Mouse (Mus musculus) intestine, embryonic 14.5 days (tissue): ENCODE data around the gene Themis2. TPM values are rescaled to one million over a fixed set of nuclear protein-coding genes. Genes with fewer than 3 reads are reported as not detected.
"Not testable (repeated sequence)": the region's sequence is repeated elsewhere in the genome, so short reads cannot be mapped to it uniquely, and the experiment has no call there.

Source experiments
- ATAC-seq: fragments of 200-750 bp; cut with Nextera tagmentation; replicated peaks from 2 replicates; pipeline ENCODE4 v1.8.0; 2017; ENCODE audit warnings: low read depth, moderate number of reproducible peaks, moderate TSS enrichment, moderate library complexity; ENCODE audit not compliant: low FRiP score, low TSS enrichment
- DNase-seq: peaks from one replicate; pipeline ENCODE4 v3.0.0-alpha.2; 2018; ENCODE audit warnings: low spot score
- H3K27ac ChIP-seq: fragments of 300-500 bp; sonication (generic); 2 replicates; pipeline ENCODE4 v1.5.1; 2014; ENCODE audit warnings: low read depth, mild to moderate bottlenecking, control low read depth
- H3K27me3 ChIP-seq: fragments of 300-500 bp; sonication (generic); replicated peaks from 2 replicates; pipeline ENCODE4 v1.6.1; 2014; ENCODE audit warnings: low read length, control low read depth; ENCODE audit not compliant: control insufficient read depth, insufficient read depth
- H3K36me3 ChIP-seq: fragments of 300-500 bp; sonication (generic); 2 replicates; pipeline ENCODE4 v1.6.1; 2014; ENCODE audit warnings: low read length, control low read depth; ENCODE audit not compliant: control insufficient read depth, insufficient read depth
- H3K4me1 ChIP-seq: fragments of 300-500 bp; sonication (generic); replicated peaks from 2 replicates; pipeline ENCODE4 v1.6.1; 2014; ENCODE audit warnings: low read length, control low read depth, mixed read lengths; ENCODE audit not compliant: control insufficient read depth, insufficient read depth
- H3K4me2 ChIP-seq: fragments of 300-500 bp; sonication (generic); 2 replicates; pipeline ENCODE4 v1.6.1; 2014; ENCODE audit warnings: low read length
- H3K4me3 ChIP-seq: fragments of 300-500 bp; sonication (generic); 2 replicates; pipeline ENCODE4 v1.5.1; 2014; ENCODE audit warnings: low read depth, low read length, control low read depth, mixed read lengths
- H3K9ac ChIP-seq: fragments of 300-500 bp; sonication (generic); 2 replicates; pipeline ENCODE4 v1.6.1; 2014; ENCODE audit warnings: mild to moderate bottlenecking, low read length
- H3K9me3 ChIP-seq: fragments of 300-500 bp; sonication (generic); 2 replicates; pipeline ENCODE4 v1.6.1; 2016; ENCODE audit warnings: low read length, control low read depth; ENCODE audit not compliant: control insufficient read depth
- WGBS: fragments of 180-500 bp; shearing (Covaris S2); extraction: QIAGEN DNeasy Blood & Tissue Kit; methylation state at CpG from one replicate; pipeline ENCODE4 v1.1.7; 2014; 5-methylcytosine and 5-hydroxymethylcytosine counted together
- polyA plus RNA-seq: library from polyadenylated mRNA; unstranded; fragments of >200 nt; fragmentation: Nextera tagmentation; extraction: Ambion mirVana; gene quantifications from 2 replicates; pipeline ENCODE4 v1.2.1, GENCODE M21; 2014

Themis2 gene
- polyA plus RNA-seq, 1 experiment from 2014 or later: 2.0 TPM

- H3K27ac ChIP-seq: no peak overlapping the region
- H3K4me1 ChIP-seq: no peaks in the 10 kb centered on the region
- no peak overlapping the region for H3K4me2 ChIP-seq
- 89% methylated on average over 5 of the region's 5 CpGs for WGBS
- no peaks in the 10 kb centered on the region for H3K27me3 ChIP-seq
- no peaks in the 10 kb centered on the region for H3K9me3 ChIP-seq
- no peak for ATAC-seq
- H3K4me3 ChIP-seq: no peak overlapping the region
- no peak for DNase-seq
- H3K9ac ChIP-seq: no peak overlapping the region
- H3K36me3 ChIP-seq: no peaks in the 10 kb centered on the region
Observed at GRCm38 (mm10) chr4:132803212-132803611, 7.0 kb upstream of the Themis2 start.

- Histone ChIP-seq H3K27me3 (no peaks in the 10 kb centered on the region), H3K9ac (no peak overlapping the region), H3K27ac (no peak overlapping the region), H3K36me3 (no peaks in the 10 kb centered on the region), H3K4me3 (no peak overlapping the region), H3K4me2 (no peak overlapping the region; the same call in 1 of the 2 replicates), H3K9me3 (no peaks in the 10 kb centered on the region), H3K4me1 (no peaks in the 10 kb centered on the region)
- DNase-seq (no peak), ATAC-seq (no peak)
- 66% methylated on average over 16 of the region's 16 CpGs for WGBS
Observed at GRCm38 (mm10) chr4:132802171-132802637, 6.0 kb upstream of the Themis2 start.

GRCm38 (mm10) chr4:132801176-132802077, 5.2 kb upstream of the Themis2 start:
- Histone ChIP-seq H3K4me1 (no peaks in the 10 kb centered on the region), H3K4me2 (no peak overlapping the region), H3K27ac (no peak overlapping the region), H3K9ac (no peak overlapping the region), H3K4me3 (no peak overlapping the region), H3K9me3 (no peaks in the 10 kb centered on the region), H3K36me3 (no peaks in the 10 kb centered on the region), H3K27me3 (peaks cover 3% of the 10 kb centered on the region; the same call in 1 of the 2 replicates)
- no peak for ATAC-seq
- WGBS: 86% methylated on average over 18 of the region's 18 CpGs
- DNase-seq: no peak

GRCm38 (mm10) chr4:132799845-132800244, 3.7 kb upstream of the Themis2 start:
- Histone ChIP-seq H3K9ac (no peak overlapping the region), H3K36me3 (no peaks in the 10 kb centered on the region), H3K4me2 (no peak overlapping the region), H3K27ac (no peak overlapping the region), H3K4me3 (no peak overlapping the region), H3K4me1 (0 out of 2 replicates have a peak, but pooled peaks cover 4% of the 10 kb centered on the region), H3K9me3 (no peaks in the 10 kb centered on the region), H3K27me3 (peaks cover 11% of the 10 kb centered on the region; the same call in 1 of the 2 replicates)
- WGBS: 87% methylated on average over 4 of the region's 4 CpGs
- ATAC-seq (no peak), DNase-seq (no peak)

DNA sequence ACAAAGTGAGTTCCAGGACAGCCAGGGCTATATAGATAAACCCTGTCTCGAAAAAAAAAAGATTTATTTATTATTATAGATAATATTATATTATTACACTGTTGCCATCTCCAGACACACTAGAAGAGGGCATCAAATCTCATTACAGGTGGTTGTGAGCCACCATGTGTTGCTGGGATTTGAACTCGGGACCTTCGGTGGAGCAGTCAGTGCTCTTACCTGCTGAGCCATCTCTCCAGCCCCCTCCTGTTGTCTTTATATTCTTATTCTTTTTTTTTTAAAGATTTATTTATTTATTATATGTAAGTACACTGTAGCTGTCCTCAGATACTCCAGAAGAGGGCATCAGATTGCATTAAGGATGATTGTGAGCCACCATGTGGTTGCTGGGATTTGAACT, 2.5 kb upstream of the Themis2 start:
- 82% methylated on average over 3 of the region's 3 CpGs for WGBS
- H3K36me3 ChIP-seq, H3K4me3 ChIP-seq, H3K9ac ChIP-seq, DNase-seq, H3K4me1 ChIP-seq, H3K4me2 ChIP-seq, H3K27ac ChIP-seq, H3K9me3 ChIP-seq, ATAC-seq: not testable (repeated sequence)
- H3K27me3 ChIP-seq: peaks cover 18% of the 10 kb centered on the region; the same call in 1 of the 2 replicates

DNA sequence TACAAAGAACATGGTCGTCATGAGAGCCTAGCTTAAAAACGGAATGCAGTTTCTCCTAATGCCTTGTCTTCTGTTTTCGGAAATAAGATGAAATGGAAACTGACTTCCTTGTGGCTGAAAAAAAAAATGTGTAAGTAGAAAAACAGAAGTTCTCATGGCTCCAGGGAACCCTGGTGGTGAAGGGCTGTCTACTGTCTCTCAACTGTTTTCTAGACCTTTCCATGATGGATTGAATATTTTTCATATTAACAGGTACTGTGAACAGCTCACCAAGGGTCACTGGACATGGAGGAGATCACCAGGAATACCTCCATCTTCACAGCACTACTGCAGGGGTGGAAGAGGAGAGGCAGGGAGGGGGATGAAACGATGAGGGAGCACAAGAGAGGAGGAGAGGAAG, 1.8 kb upstream of the Themis2 start:
- H3K36me3 ChIP-seq: no peaks in the 10 kb centered on the region
- H3K4me1 ChIP-seq: 0 out of 2 replicates have a peak, but pooled peaks cover 4% of the 10 kb centered on the region
- 73% methylated on average over 4 of the region's 4 CpGs for WGBS
- H3K4me3 ChIP-seq: no peak overlapping the region
- no peak overlapping the region for H3K4me2 ChIP-seq
- no peak overlapping the region for H3K27ac ChIP-seq
- no peaks in the 10 kb centered on the region for H3K9me3 ChIP-seq
- peaks cover 18% of the 10 kb centered on the region; the same call in 1 of the 2 replicates for H3K27me3 ChIP-seq
- no peak overlapping the region for H3K9ac ChIP-seq
- ATAC-seq: no peak
- DNase-seq: no peak

- WGBS: 85% methylated on average over 1 of the region's 1 CpGs
- H3K4me2 ChIP-seq: no peak overlapping the region
- no peak overlapping the region for H3K27ac ChIP-seq
- DNase-seq (no peak), ATAC-seq (no peak)
- H3K4me3 ChIP-seq: no peak overlapping the region
- no peaks in the 10 kb centered on the region for H3K9me3 ChIP-seq
- H3K27me3 ChIP-seq: peaks cover 18% of the 10 kb centered on the region; the same call in 1 of the 2 replicates
- H3K9ac ChIP-seq: no peak overlapping the region
- H3K4me1 ChIP-seq: 0 out of 2 replicates have a peak, but pooled peaks cover 4% of the 10 kb centered on the region
- no peaks in the 10 kb centered on the region for H3K36me3 ChIP-seq
Observed at GRCm38 (mm10) chr4:132797461-132797860, 1.3 kb upstream of the Themis2 start.

GRCm38 (mm10) chr4:132795171-132795570, 1.0 kb downstream of the Themis2 start:
- H3K4me2 ChIP-seq: no peak overlapping the region
- peaks cover 18% of the 10 kb centered on the region; the same call in 1 of the 2 replicates for H3K27me3 ChIP-seq
- 0 out of 2 replicates have a peak overlapping the region, but pooled peaks have one; percentile 35 for H3K4me3 ChIP-seq
- no peak for DNase-seq
- H3K27ac ChIP-seq: no peak overlapping the region
- H3K9ac ChIP-seq: no peak overlapping the region
- no peaks in the 10 kb centered on the region for H3K36me3 ChIP-seq
- H3K9me3 ChIP-seq: no peaks in the 10 kb centered on the region
- no peak for ATAC-seq
- 54% methylated on average over 7 of the region's 7 CpGs for WGBS
- H3K4me1 ChIP-seq: 0 out of 2 replicates have a peak, but pooled peaks cover 4% of the 10 kb centered on the region
